Mouse (Mus musculus) forebrain, embryonic 16.5 days (tissue): ENCODE measurements at regions not wholly inside any gene's neighbourhood (a gene's known extent, or its start where the extent isn't known, plus 50 kb on each side); places are given as distances from the start of the nearest gene placed in this dataset.

Source experiments
- ATAC-seq: fragments of 200-750 bp; cut with Nextera tagmentation; 2 replicates; pipeline ENCODE4 v1.8.0; 2017; ENCODE audit warnings: mild to moderate bottlenecking, moderate library complexity
- H3K27ac ChIP-seq: fragments of 300-500 bp; sonication (generic); 2 replicates; pipeline ENCODE4 v1.5.1; 2014; ENCODE audit warnings: low read length, control low read depth
- H3K27me3 ChIP-seq: fragments of 300-500 bp; sonication (generic); replicated peaks from 2 replicates; pipeline ENCODE4 v1.6.1; 2014; ENCODE audit warnings: low read length; ENCODE audit not compliant: control insufficient read depth, insufficient read depth
- H3K36me3 ChIP-seq: fragments of 300-500 bp; sonication (generic); 2 replicates; pipeline ENCODE4 v1.6.1; 2014; ENCODE audit not compliant: control insufficient read depth, insufficient read depth
- H3K4me1 ChIP-seq: fragments of 300-500 bp; sonication (generic); replicated peaks from 2 replicates; pipeline ENCODE4 v1.6.1; 2014; ENCODE audit warnings: low read length; ENCODE audit not compliant: control insufficient read depth, insufficient read depth
- H3K4me2 ChIP-seq: fragments of 300-500 bp; sonication (generic); 2 replicates; pipeline ENCODE4 v1.6.1; 2014; ENCODE audit warnings: mild to moderate bottlenecking, low read length, control low read depth
- H3K4me3 ChIP-seq: fragments of 300-500 bp; sonication (generic); replicated peaks from 2 replicates; pipeline ENCODE4 v1.5.1; 2014; ENCODE audit warnings: mild to moderate bottlenecking, low read length, control low read depth
- H3K9ac ChIP-seq: fragments of 300-500 bp; sonication (generic); replicated peaks from 2 replicates; pipeline ENCODE4 v1.6.1; 2014; ENCODE audit warnings: low read depth, low read length, control low read depth
- H3K9me3 ChIP-seq: fragments of 300-500 bp; sonication (generic); 2 replicates; pipeline ENCODE4 v1.6.1; 2016; ENCODE audit warnings: low read length; ENCODE audit not compliant: control insufficient read depth
- WGBS: fragments of 180-500 bp; shearing (Covaris S2); extraction: QIAGEN DNeasy Blood & Tissue Kit; methylation state at CpG from one replicate; pipeline ENCODE4 v1.1.7; 2014; 5-methylcytosine and 5-hydroxymethylcytosine counted together

DNA sequence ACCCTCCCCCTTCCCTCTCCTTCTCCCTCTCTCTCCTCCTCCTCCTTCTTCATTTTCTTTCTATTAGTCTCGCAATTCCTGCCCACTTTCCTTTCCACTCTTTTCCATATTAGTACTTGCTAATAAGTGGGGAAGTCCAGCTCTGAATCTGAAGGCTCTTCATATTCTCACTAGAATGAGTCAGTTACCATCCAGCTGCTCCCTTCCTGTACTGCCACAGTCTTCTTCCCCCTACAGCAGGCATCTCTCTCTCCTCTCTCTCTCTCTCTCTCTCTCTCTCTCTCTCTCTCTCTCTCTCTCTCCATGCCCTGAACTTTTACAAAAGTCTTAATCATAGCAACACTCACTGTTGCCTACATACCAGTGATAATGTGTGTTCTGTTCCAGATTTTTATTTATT lies 226.6 kb upstream of the Pter start:
- Histone ChIP-seq H3K4me3 (no peak overlapping the region), H3K9ac (no peak overlapping the region), H3K9me3 (no peaks in the 10 kb centered on the region), H3K36me3 (no peaks in the 10 kb centered on the region), H3K4me2 (no peak overlapping the region), H3K27ac (no peak overlapping the region), H3K27me3 (no peaks in the 10 kb centered on the region), H3K4me1 (no peaks in the 10 kb centered on the region)
- ATAC-seq, result no peak
- WGBS, result 68% methylated on average over 1 of the region's 1 CpGs

DNA sequence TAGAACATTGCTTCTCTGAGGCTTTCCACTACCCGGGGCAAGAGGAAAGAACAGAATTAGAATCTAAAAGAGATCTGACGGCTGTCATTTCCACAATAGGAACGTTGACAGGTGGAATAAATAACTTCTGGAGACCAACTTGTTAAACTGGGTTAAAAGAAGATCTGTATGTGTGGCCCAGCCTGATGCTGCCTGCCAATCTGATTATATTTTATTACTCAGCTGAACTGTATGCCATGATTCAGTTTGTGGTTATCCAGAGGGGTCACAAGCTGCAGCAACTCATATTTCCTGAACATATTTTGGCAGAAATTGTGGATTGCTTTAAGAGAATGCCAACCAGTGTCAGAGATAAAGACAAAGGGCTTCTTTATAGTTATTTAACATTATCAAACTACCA lies 224.5 kb upstream of the Pter start:
- 54% methylated on average over 3 of the region's 3 CpGs for WGBS
- Histone ChIP-seq H3K9me3 (no peaks in the 10 kb centered on the region), H3K27ac (no peak overlapping the region), H3K4me1 (no peaks in the 10 kb centered on the region), H3K4me3 (no peak overlapping the region), H3K9ac (no peak overlapping the region), H3K27me3 (no peaks in the 10 kb centered on the region), H3K4me2 (no peak overlapping the region), H3K36me3 (no peaks in the 10 kb centered on the region)
- ATAC-seq, result no peak

DNA sequence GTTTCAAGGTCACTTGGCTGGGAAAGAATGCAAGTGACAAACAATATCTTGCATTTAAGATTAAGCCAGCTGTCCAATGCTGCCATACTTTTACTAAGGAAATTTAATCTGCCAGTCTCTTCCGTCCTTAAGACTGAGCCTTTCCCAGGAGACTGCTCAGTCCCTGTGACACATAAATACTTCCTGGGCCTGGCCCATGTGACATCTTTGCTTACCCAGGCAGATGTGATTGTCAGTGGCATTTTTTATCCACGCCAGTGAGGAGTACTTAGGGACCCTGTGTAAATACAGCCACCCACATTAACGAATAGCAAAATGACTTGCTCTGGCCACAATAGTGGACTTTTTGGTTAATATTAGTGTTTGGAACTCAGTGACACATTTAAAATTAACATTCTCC lies 216.3 kb upstream of the Pter start:
- Histone ChIP-seq H3K4me3 (no peak overlapping the region), H3K36me3 (no peaks in the 10 kb centered on the region), H3K9me3 (no peaks in the 10 kb centered on the region), H3K27me3 (no peaks in the 10 kb centered on the region), H3K27ac (no peak overlapping the region), H3K4me1 (peaks cover 13% of the 10 kb centered on the region), H3K4me2 (no peak overlapping the region), H3K9ac (no peak overlapping the region)
- no peak for ATAC-seq
- 51% methylated on average over 3 of the region's 3 CpGs for WGBS

DNA sequence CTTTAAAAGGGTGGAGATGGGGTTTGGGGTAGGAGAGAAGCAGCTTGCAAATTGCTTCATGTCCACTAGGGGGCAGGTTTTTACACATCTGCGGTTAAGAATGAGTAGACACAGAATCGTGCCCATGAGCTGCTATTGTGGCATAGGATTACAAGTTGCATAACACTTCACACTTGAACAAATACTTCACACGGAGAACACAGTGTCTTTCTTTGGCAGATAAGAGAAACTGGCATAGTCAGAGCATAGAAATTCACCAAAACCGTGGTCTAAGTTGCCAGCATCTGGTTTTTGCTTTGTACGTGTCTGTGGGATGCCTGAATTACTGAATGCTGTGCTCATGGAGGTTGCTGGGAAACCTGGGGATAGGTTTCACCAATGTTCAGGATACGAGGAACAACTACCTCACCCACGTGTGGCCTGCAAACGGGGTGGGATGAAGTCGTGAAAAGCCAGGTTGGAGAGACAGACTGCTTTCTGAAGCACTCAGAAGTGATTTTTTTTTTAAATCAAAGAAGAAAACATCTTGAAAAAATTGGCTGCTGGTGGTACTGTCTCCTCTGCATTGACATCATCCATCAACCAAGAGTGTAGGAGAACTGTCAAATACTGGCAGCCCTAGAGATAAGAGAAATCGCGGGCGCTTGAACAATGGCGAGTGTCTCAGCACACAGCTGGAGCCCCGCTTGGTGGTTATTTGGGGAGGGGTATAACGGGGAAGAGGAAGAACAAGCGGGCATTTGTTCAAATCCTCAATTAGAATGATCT lies 214.5 kb upstream of the Pter start:
- H3K9me3 ChIP-seq, result no peaks in the 10 kb centered on the region
- 24% methylated on average over 16 of the region's 16 CpGs for WGBS
- H3K9ac ChIP-seq, result no peak overlapping the region
- H3K36me3 ChIP-seq, result no peaks in the 10 kb centered on the region
- H3K27ac ChIP-seq, result peak overlapping the region; percentile 5; the same call in 1 of the 2 replicates
- no peaks in the 10 kb centered on the region for H3K27me3 ChIP-seq
- no peak overlapping the region for H3K4me3 ChIP-seq
- ATAC-seq, result peak; percentile 66
- H3K4me1 ChIP-seq, result peaks cover 13% of the 10 kb centered on the region
- peak overlapping the region; percentile 40 for H3K4me2 ChIP-seq

DNA sequence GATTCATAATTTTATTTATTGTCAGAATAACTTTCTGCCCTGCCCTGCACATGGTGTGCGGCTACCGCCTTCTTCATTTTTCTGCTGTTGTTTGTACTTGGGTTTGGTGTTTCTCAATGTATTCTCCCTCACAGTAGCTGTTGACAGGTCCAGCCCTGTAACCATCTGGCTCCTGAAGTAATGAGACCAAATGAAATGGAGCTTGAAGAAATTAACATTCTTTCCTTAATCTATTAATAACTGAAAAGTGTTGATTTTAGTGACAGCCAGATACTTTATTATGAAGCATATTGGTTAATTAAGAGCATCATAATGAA lies 214.0 kb upstream of the Pter start:
- Histone ChIP-seq H3K4me3 (no peak overlapping the region), H3K4me2 (peak overlapping the region; percentile 40), H3K4me1 (peaks cover 13% of the 10 kb centered on the region), H3K27ac (no peak overlapping the region; the same call in 1 of the 2 replicates), H3K9ac (no peak overlapping the region), H3K27me3 (no peaks in the 10 kb centered on the region), H3K36me3 (no peaks in the 10 kb centered on the region), H3K9me3 (no peaks in the 10 kb centered on the region)
- WGBS, result 45% methylated on average over 2 of the region's 2 CpGs
- peak; percentile 95 for ATAC-seq

DNA sequence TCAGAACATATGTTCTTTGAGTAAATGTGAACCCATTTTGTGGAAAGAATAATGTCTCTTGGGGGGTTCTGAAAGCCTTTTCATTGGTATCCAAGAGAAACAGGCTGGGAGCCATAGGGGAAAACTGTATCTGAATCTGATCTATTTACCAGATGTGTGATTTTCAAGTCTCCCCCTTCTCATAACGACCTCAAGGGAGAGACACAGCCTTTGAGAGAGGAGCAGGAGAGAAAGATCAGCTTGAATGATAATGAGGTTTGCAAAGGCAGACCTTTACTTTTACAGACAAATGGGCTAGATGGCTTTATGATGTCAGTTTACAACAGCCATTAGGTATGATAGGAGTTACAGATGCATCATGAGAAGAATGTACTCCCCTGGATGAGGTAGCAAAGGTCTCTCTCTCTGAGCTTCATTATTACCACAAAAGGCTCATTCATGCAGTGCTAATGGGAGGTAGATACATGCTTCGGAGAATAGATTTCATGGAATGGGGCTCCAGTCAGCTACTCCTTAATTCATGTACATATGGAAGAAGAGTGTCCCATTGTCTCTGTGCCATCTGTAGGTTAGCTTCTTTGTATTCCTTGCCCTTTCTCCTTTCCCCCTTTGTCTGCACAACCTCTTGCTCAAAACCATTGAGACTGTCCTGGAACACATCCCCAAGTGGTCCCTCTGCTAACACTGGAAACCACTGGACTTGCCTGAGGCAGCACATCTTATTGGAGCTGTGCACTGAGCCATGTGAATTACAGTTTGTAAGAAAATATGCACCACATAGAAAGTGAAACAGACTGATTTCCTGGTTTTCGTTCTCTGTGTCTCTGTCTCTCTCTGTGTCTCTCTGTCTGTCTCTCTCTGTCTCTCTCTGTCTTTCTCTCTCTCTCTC lies 207.5 kb upstream of the Pter start:
- Histone ChIP-seq H3K36me3 (no peaks in the 10 kb centered on the region), H3K4me3 (no peak overlapping the region), H3K27me3 (no peaks in the 10 kb centered on the region), H3K27ac (no peak overlapping the region), H3K9me3 (no peaks in the 10 kb centered on the region), H3K4me1 (no peaks in the 10 kb centered on the region; the same call in 1 of the 2 replicates), H3K9ac (no peak overlapping the region), H3K4me2 (no peak overlapping the region)
- WGBS, result 32% methylated on average over 3 of the region's 3 CpGs
- no peak for ATAC-seq

DNA sequence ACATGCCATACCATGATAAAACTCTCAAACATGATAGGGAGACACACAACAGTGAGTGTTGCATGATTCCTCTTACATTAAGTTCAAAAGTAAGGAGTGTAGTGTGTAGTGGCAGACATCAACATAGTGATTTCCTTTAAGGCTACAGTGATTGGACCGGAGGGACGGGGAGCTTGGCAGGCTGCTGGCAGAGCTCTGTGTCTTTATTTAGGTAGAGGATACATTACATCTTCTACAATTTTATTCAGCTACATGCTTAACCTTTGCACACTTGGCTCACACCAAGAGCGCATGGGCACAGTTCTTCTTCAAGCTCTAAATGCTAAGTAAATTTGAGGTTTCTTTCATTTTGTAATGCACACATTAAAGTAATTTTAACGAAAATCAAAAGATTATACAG lies 194.6 kb upstream of the Pter start:
- no peak overlapping the region for H3K27ac ChIP-seq
- no peaks in the 10 kb centered on the region for H3K9me3 ChIP-seq
- WGBS, result 60% methylated on average over 4 of the region's 4 CpGs
- H3K4me2 ChIP-seq, result no peak overlapping the region
- no peak overlapping the region for H3K9ac ChIP-seq
- no peak for ATAC-seq
- H3K27me3 ChIP-seq, result no peaks in the 10 kb centered on the region
- no peaks in the 10 kb centered on the region for H3K4me1 ChIP-seq
- H3K4me3 ChIP-seq, result no peak overlapping the region
- no peaks in the 10 kb centered on the region for H3K36me3 ChIP-seq

DNA sequence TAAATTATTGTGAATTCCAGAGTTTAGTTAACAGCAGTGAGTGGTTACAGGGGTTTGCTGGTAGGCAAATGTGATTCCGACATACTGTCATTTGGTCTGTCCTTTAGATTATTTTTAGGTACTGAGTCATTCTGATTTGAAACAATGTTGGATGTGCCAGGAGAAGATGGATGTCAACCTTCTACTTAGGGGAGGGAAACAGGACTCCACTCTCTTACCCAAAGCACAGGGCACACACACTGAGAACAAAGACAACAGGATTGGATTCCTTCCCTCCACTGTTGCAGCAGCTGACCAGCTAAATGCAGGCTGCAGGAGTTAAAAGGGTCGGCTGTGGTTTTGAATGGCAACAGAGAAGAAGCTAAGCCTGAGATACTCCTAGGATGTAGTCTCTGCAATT lies 186.7 kb upstream of the Pter start:
- Histone ChIP-seq H3K36me3 (no peaks in the 10 kb centered on the region), H3K27ac (no peak overlapping the region), H3K27me3 (no peaks in the 10 kb centered on the region), H3K4me1 (no peaks in the 10 kb centered on the region), H3K9me3 (peaks cover 3% of the 10 kb centered on the region; the same call in 1 of the 2 replicates), H3K4me3 (no peak overlapping the region), H3K4me2 (no peak overlapping the region), H3K9ac (no peak overlapping the region)
- no peak for ATAC-seq
- 45% methylated on average over 2 of the region's 2 CpGs for WGBS

DNA sequence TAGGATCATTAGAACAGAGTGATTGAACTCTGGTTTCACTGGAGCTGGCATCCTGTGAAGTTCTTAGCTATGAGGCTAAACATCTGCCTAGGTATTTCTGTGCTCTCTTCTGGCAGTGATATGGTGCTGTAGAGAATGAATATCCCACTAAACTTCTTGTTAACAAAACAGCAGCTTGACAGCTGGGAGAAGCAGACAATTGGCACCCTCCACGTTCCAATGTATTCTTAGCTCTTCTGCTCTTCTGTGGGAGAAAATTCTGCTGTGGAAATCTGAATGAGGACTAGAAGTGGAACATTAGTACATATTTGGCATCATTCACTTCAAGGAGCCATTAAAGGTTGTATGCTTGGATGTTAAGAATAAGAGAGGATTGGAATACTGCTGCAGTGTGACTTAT lies 177.0 kb upstream of the Pter start:
- no peaks in the 10 kb centered on the region for H3K9me3 ChIP-seq
- H3K27me3 ChIP-seq, result no peaks in the 10 kb centered on the region
- H3K36me3 ChIP-seq, result no peaks in the 10 kb centered on the region
- no peak overlapping the region for H3K27ac ChIP-seq
- H3K9ac ChIP-seq, result no peak overlapping the region
- no peak overlapping the region for H3K4me3 ChIP-seq
- H3K4me1 ChIP-seq, result no peaks in the 10 kb centered on the region
- ATAC-seq, result no peak
- H3K4me2 ChIP-seq, result no peak overlapping the region
- WGBS, result 62% methylated on average over 1 of the region's 1 CpGs
